Mouse (Mus musculus): ENCODE measurements around the gene Tmbim6.

DNA sequence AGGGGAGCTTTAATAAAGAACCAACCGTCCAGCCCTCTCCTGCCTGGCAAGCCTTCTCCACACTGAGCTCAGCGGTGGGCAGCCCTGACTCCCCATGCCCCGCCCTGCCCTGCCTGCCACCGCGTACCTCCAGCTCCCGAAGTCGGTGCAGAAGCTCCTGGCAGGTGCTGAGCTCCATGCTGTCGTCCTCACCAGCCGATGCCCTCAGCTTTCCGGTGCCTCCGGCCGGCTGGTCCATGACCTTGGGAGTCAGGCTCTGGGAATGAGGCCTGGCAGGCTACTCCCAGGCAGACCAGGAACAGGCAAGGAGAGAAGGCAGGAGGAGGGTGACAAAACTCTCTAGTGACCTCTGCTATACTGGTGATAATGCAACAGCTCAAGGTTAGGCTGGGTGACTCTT, 41.2 kb downstream of the Tmbim6 start:
- TF ChIP-seq CTCF (IDR thresholded peaks at IDR 0.05; ENCODE audit: borderline replicate concordance, insufficient read depth, low read depth, low read length), result no peak
- TF ChIP-seq POLR2A (IDR thresholded peaks at IDR 0.05; ENCODE audit: borderline replicate concordance, insufficient read depth, low read length), result no peak

Measured in cerebellum, adult 2 months (tissue).